In genomic region chrX:11404369-11404768, GRCm38 (mm10) we compare ENCODE assay signal across 16 mouse cellular contexts.
A peak's percentile ranks its signal among the peaks of the same experiment; 100 is the strongest.
DNase-seq lines count a peak whose midpoint lies in the region; ATAC-seq and TF ChIP-seq lines count a peak whose summit lies in the region.
"Had no signal": no experiment of that assay in that cellular context is flagged by ENCODE, and none has a peak within 500 bp of the region (broad histone marks: within the 10 kb centered on the region; RNA-seq: fewer than 3 reads in every experiment).

No protein-coding gene starts in this region.

- no peak overlapping the region for H3K9ac ChIP-seq in hindbrain, embryonic 13.5 days
- no peak overlapping the region for H3K9ac ChIP-seq in lung, embryonic 14.5 days
- H3K9ac ChIP-seq: hindbrain, embryonic 15.5 days; liver, embryonic 12.5 days had no signal

- no peaks in the 10 kb centered on the region for H3K9me3 ChIP-seq in hindbrain, embryonic 10.5 days
- H3K9me3 ChIP-seq in hindbrain, embryonic 13.5 days = peaks cover 9% of the 10 kb centered on the region; the same call in 1 of the 2 replicates
- no peaks in the 10 kb centered on the region; the same call in 1 of the 2 replicates for H3K9me3 ChIP-seq in lung, embryonic 14.5 days (ENCODE audit: low read depth, low read length)
- H3K9me3 ChIP-seq: hindbrain, embryonic 15.5 days; limb, embryonic 10.5 days had no signal

- no peak for ATAC-seq in cerebellum, adult (ENCODE audit: insufficient number of reproducible peaks, low FRiP score, low TSS enrichment)
- no peak for ATAC-seq in hindbrain, embryonic 13.5 days (ENCODE audit: low FRiP score)
- ATAC-seq in lung, embryonic 14.5 days (ENCODE audit: insufficient read depth) = no peak
- ATAC-seq: forebrain, embryonic 16.5 days; liver, embryonic 12.5 days had no signal

- H3K27ac ChIP-seq in cerebellum, adult 2 months (ENCODE audit: insufficient read depth, low read length) = no peak overlapping the region
- H3K27ac ChIP-seq in hindbrain, embryonic 10.5 days = no peak overlapping the region
- no peak overlapping the region for H3K27ac ChIP-seq in hindbrain, embryonic 13.5 days
- H3K27ac ChIP-seq in lung, embryonic 14.5 days (ENCODE audit: low read depth) = no peak overlapping the region
- H3K27ac ChIP-seq: hindbrain, embryonic 15.5 days; limb, embryonic 10.5 days; liver, embryonic 12.5 days had no signal

- H3K4me1 ChIP-seq in cerebellum, adult 2 months (ENCODE audit: control insufficient read depth, insufficient read depth, low read length) = no peaks in the 10 kb centered on the region
- H3K4me1 ChIP-seq in hindbrain, embryonic 10.5 days (replicated peaks) = no peaks in the 10 kb centered on the region; the same call in 1 of the 2 replicates
- no peaks in the 10 kb centered on the region for H3K4me1 ChIP-seq in hindbrain, embryonic 13.5 days (replicated peaks)
- no peaks in the 10 kb centered on the region for H3K4me1 ChIP-seq in lung, embryonic 14.5 days (ENCODE audit: insufficient read depth)
- H3K4me1 ChIP-seq: hindbrain, embryonic 15.5 days; liver, embryonic 12.5 days had no signal

- no peaks in the 10 kb centered on the region for H3K27me3 ChIP-seq in cerebellum, adult 2 months (ENCODE audit: control insufficient read depth, insufficient read depth, low read length)
- peaks cover 50% of the 10 kb centered on the region for H3K27me3 ChIP-seq in hindbrain, embryonic 10.5 days (ENCODE audit: insufficient read depth, poor library complexity, severe bottlenecking)
- H3K27me3 ChIP-seq in hindbrain, embryonic 13.5 days = peaks cover 8% of the 10 kb centered on the region; the same call in 1 of the 2 replicates
- no peaks in the 10 kb centered on the region for H3K27me3 ChIP-seq in lung, embryonic 14.5 days (ENCODE audit: insufficient read depth, low read length)
- H3K27me3 ChIP-seq: hindbrain, embryonic 15.5 days had no signal

- no peak for TF ChIP-seq POLR2A in cerebellum, adult 2 months (IDR thresholded peaks at IDR 0.05; ENCODE audit: borderline replicate concordance, insufficient read depth, low read length)

- H3K4me3 ChIP-seq in cerebellum, adult 2 months (replicated peaks; ENCODE audit: insufficient read depth, low read depth, low read length) = no peak overlapping the region
- no peak overlapping the region for H3K4me3 ChIP-seq in hindbrain, embryonic 10.5 days
- H3K4me3 ChIP-seq in hindbrain, embryonic 13.5 days = no peak overlapping the region
- no peak overlapping the region for H3K4me3 ChIP-seq in lung, embryonic 14.5 days (ENCODE audit: low read depth, low read length)
- H3K4me3 ChIP-seq: erythroblast, embryonic 14.5 days; hindbrain, embryonic 15.5 days; limb, embryonic 10.5 days; liver, embryonic 12.5 days had no signal

- no peaks in the 10 kb centered on the region for H3K36me3 ChIP-seq in hindbrain, embryonic 10.5 days
- H3K36me3 ChIP-seq in hindbrain, embryonic 13.5 days = no peaks in the 10 kb centered on the region
- no peaks in the 10 kb centered on the region for H3K36me3 ChIP-seq in lung, embryonic 14.5 days (ENCODE audit: insufficient read depth)
- H3K36me3 ChIP-seq: hindbrain, embryonic 15.5 days; limb, embryonic 10.5 days; liver, embryonic 12.5 days had no signal

- no peak overlapping the region for H3K4me2 ChIP-seq in hindbrain, embryonic 13.5 days
- no peak overlapping the region for H3K4me2 ChIP-seq in lung, embryonic 14.5 days
- H3K4me2 ChIP-seq: hindbrain, embryonic 15.5 days; liver, embryonic 12.5 days had no signal

- no peak for DNase-seq in cerebellum, adult 2 months
- peak; percentile 11 for DNase-seq in hindbrain, embryonic 10.5 days (ENCODE audit: low spot score)
- DNase-seq in lung, embryonic 14.5 days = no peak
- no peak for DNase-seq in lung, adult 18-20 months
- DNase-seq in retina, embryonic 14.5 days (ENCODE audit: low spot score) = peak; percentile 24
- no peak for DNase-seq in thymus, postnatal 36 days
- DNase-seq: adrenal gland, postnatal 10 days; heart, adult 18-20 months; right cerebral cortex, postnatal 4 days had no signal

- WGBS in cerebellum, adult 2 months = 30% methylated on average over 4 of the region's 4 CpGs
- 53% methylated on average over 4 of the region's 4 CpGs for WGBS in hindbrain, embryonic 10.5 days
- 37% methylated on average over 4 of the region's 4 CpGs for WGBS in hindbrain, embryonic 13.5 days
- 69% methylated on average over 4 of the region's 4 CpGs for WGBS in lung, embryonic 14.5 days

- TF ChIP-seq CTCF in cerebellum, adult 2 months (IDR thresholded peaks at IDR 0.05; ENCODE audit: borderline replicate concordance, insufficient read depth, low read depth, low read length) = peak; percentile 33; the same call in 1 of the 2 replicates
- 0 out of 2 replicates have a peak, but pooled peaks have one; percentile 14 for TF ChIP-seq CTCF in lung, embryonic 14.5 days (IDR thresholded peaks at IDR 0.05; ENCODE audit: low read depth)

Comparison
In these comparisons a context has a peak if more than half of its experiments do, and no peak if none do; other contexts are left out.
1. DNase-seq: peak in hindbrain, embryonic 10.5 days (single experiment) and retina, embryonic 14.5 days (single experiment); none in cerebellum, adult 2 months (0 of 2), lung, embryonic 14.5 days (single experiment), lung, adult 18-20 months (0 of 2) and thymus, postnatal 36 days (0 of 2).